In genomic region chr3:157946843-157947358, GRCm38 (mm10) we compare ENCODE assay signal across 8 mouse cellular contexts. TPM values are rescaled to one million over a fixed set of nuclear protein-coding genes. Genes with fewer than 3 reads are reported as not detected.
DNase-seq lines count a peak whose midpoint lies in the region; ATAC-seq and TF ChIP-seq lines count a peak whose summit lies in the region.

Gene Ankrd13c, plus strand, starts transcription at chr3:157947239.

- peak within 1 kb of the TSS; percentile 97 for H3K9ac ChIP-seq in heart, embryonic 11.5 days (ENCODE audit: low read depth, low read length)
- H3K9ac ChIP-seq in kidney, embryonic 16.5 days (replicated peaks; ENCODE audit: low read length), result peak within 1 kb of the TSS; percentile 97
- H3K9ac ChIP-seq in liver, adult 2 months (ENCODE audit: low read depth, low read length), result peak within 1 kb of the TSS; percentile 99

- no peaks in the 10 kb centered on the region for H3K27me3 ChIP-seq in C2C12 (ENCODE audit: control insufficient read depth, insufficient read depth, insufficient read length)
- peaks cover 14% of the 10 kb centered on the region for H3K27me3 ChIP-seq in erythroblast, embryonic 14.5 days (ENCODE audit: control insufficient read depth)
- no peaks in the 10 kb centered on the region for H3K27me3 ChIP-seq in heart, embryonic 11.5 days (ENCODE audit: control insufficient read depth, insufficient read depth, low read length)
- H3K27me3 ChIP-seq in kidney, embryonic 16.5 days (ENCODE audit: insufficient read depth, low read length), result no peaks in the 10 kb centered on the region
- no peaks in the 10 kb centered on the region for H3K27me3 ChIP-seq in liver, adult 2 months (ENCODE audit: control insufficient read depth, insufficient read depth, low read length)
- H3K27me3 ChIP-seq in myocyte (ENCODE audit: control insufficient read depth, insufficient read depth, insufficient read length), result no peaks in the 10 kb centered on the region
- no peaks in the 10 kb centered on the region for H3K27me3 ChIP-seq in splenic B cell, adult 2 months (ENCODE audit: control insufficient read depth, insufficient read depth, low read length, poor library complexity, severe bottlenecking)

- peak within 1 kb of the TSS; percentile 91 for H3ac ChIP-seq in C2C12 (ENCODE audit: control insufficient read depth, insufficient read length, low read depth)
- H3ac ChIP-seq in myocyte (ENCODE audit: control insufficient read depth, insufficient read length), result peak within 1 kb of the TSS; percentile 76

- peak; percentile 96 for ATAC-seq in heart, embryonic 11.5 days (replicated peaks; ENCODE audit: insufficient number of reproducible peaks, low FRiP score, low TSS enrichment)
- ATAC-seq in kidney, embryonic 16.5 days (ENCODE audit: low FRiP score, low TSS enrichment), result peak; percentile 99

- under 1% methylated on average over 32 of the region's 45 CpGs for WGBS in heart, embryonic 11.5 days (ENCODE audit: insufficient replicate concordance)
- WGBS in kidney, embryonic 16.5 days, result under 1% methylated on average over 40 of the region's 45 CpGs
- under 1% methylated on average over 45 of the region's 45 CpGs for WGBS in liver, adult 2 months

- peak; percentile 98 for DNase-seq in brain, embryonic 14.5 days (ENCODE audit: low read depth)
- peak; percentile 97 for DNase-seq in liver, adult 2 months (ENCODE audit: extremely low read depth, low read depth, low spot score)
- DNase-seq in splenic B cell, adult 2 months (ENCODE audit: low read depth, low spot score), result peak; percentile 95

- H3K4me2 ChIP-seq in heart, embryonic 11.5 days, result peak within 1 kb of the TSS; percentile 95
- H3K4me2 ChIP-seq in kidney, embryonic 16.5 days (replicated peaks; ENCODE audit: low read depth, low read length), result peak within 1 kb of the TSS; percentile 92
- peak within 1 kb of the TSS; percentile 95 for H3K4me2 ChIP-seq in myocyte (ENCODE audit: low read depth)

- peaks cover 33% of the 10 kb centered on the region for H3K4me1 ChIP-seq in erythroblast, embryonic 14.5 days (ENCODE audit: control insufficient read depth)
- 0 out of 2 replicates have a peak, but pooled peaks cover 3% of the 10 kb centered on the region for H3K4me1 ChIP-seq in heart, embryonic 11.5 days (ENCODE audit: control insufficient read depth, insufficient read depth, low read length)
- peaks cover 15% of the 10 kb centered on the region for H3K4me1 ChIP-seq in kidney, embryonic 16.5 days (ENCODE audit: insufficient read depth, low read length)
- peaks cover 6% of the 10 kb centered on the region for H3K4me1 ChIP-seq in liver, adult 2 months (ENCODE audit: control insufficient read depth, insufficient read depth, low read length)

- H3K9me3 ChIP-seq in erythroblast, embryonic 14.5 days (ENCODE audit: control insufficient read depth, low read length), result no peaks in the 10 kb centered on the region
- no peaks in the 10 kb centered on the region for H3K9me3 ChIP-seq in heart, embryonic 11.5 days (replicated peaks; ENCODE audit: control insufficient read depth, low read length)
- no peaks in the 10 kb centered on the region for H3K9me3 ChIP-seq in kidney, embryonic 16.5 days (ENCODE audit: low read length)

- no peak for TF ChIP-seq POLR2A in brain, embryonic 14.5 days (IDR thresholded peaks at IDR 0.05; ENCODE audit: borderline replicate concordance, extremely low read depth, insufficient read depth, insufficient read length, poor library complexity, severe bottlenecking)
- TF ChIP-seq POLR2A in liver, adult 2 months (IDR thresholded peaks at IDR 0.05; ENCODE audit: extremely low read depth, insufficient read depth, low read length), result no peak
- TF ChIP-seq POLR2A in myocyte (IDR thresholded peaks at IDR 0.05; ENCODE audit: insufficient read length, low read depth), result peak; percentile 64

- peak within 1 kb of the TSS; percentile 98 for H3K27ac ChIP-seq in heart, embryonic 11.5 days (ENCODE audit: low read depth, low read length)
- peak within 1 kb of the TSS; percentile 93 for H3K27ac ChIP-seq in kidney, embryonic 16.5 days (ENCODE audit: low read length)
- H3K27ac ChIP-seq in liver, adult 2 months (replicated peaks; ENCODE audit: insufficient read depth, low read depth, low read length), result peak within 1 kb of the TSS; percentile 100

- H3K79me3 ChIP-seq in C2C12 (ENCODE audit: low read depth), result peaks cover 44% of the 10 kb centered on the region

- H3K79me2 ChIP-seq in C2C12 (ENCODE audit: control insufficient read depth, insufficient read depth) (peaks cover 48% of the 10 kb centered on the region), myocyte (ENCODE audit: control insufficient read depth, insufficient read depth) (peaks cover 44% of the 10 kb centered on the region)
- H3K79me2 ChIP-seq in liver, adult 2 months (ENCODE audit: control insufficient read depth, insufficient read depth, low read length), result peaks cover 14% of the 10 kb centered on the region; the same call in 1 of the 2 replicates

- H3K36me3 ChIP-seq in C2C12 (ENCODE audit: control insufficient read depth, insufficient read depth), result peaks cover 7% of the 10 kb centered on the region
- H3K36me3 ChIP-seq in erythroblast, embryonic 14.5 days (ENCODE audit: control insufficient read depth), result peaks cover 13% of the 10 kb centered on the region
- H3K36me3 ChIP-seq in heart, embryonic 11.5 days (ENCODE audit: control insufficient read depth, insufficient read depth, low read length), result no peaks in the 10 kb centered on the region
- H3K36me3 ChIP-seq in kidney, embryonic 16.5 days (ENCODE audit: insufficient read depth, low read length), result no peaks in the 10 kb centered on the region
- no peaks in the 10 kb centered on the region for H3K36me3 ChIP-seq in liver, adult 2 months (ENCODE audit: control insufficient read depth, insufficient read depth, low read length)
- H3K36me3 ChIP-seq in myocyte (ENCODE audit: control insufficient read depth, insufficient read depth), result no peaks in the 10 kb centered on the region
- H3K36me3 ChIP-seq in splenic B cell, adult 2 months (ENCODE audit: control insufficient read depth, insufficient read depth, low read length, poor library complexity, severe bottlenecking), result no peaks in the 10 kb centered on the region

- TF ChIP-seq CTCF in C2C12 (IDR thresholded peaks at IDR 0.05; ENCODE audit: control insufficient read depth, insufficient read depth, insufficient read length), result no peak
- TF ChIP-seq CTCF in brain, embryonic 14.5 days (IDR thresholded peaks at IDR 0.05; ENCODE audit: borderline replicate concordance, extremely low read depth, insufficient read depth, insufficient read length), result no peak
- no peak for TF ChIP-seq CTCF in liver, adult 2 months (IDR thresholded peaks at IDR 0.05; ENCODE audit: low read depth, low read length)

- H3K4me3 ChIP-seq in C2C12 (ENCODE audit: insufficient read depth, poor library complexity, severe bottlenecking) (peak within 1 kb of the TSS; percentile 79), myocyte (peak within 1 kb of the TSS; percentile 60)
- H3K4me3 ChIP-seq in erythroblast, embryonic 14.5 days (replicated peaks), result peak within 1 kb of the TSS; percentile 95
- peak within 1 kb of the TSS; percentile 79 for H3K4me3 ChIP-seq in heart, embryonic 11.5 days (ENCODE audit: low read depth, low read length)
- peak within 1 kb of the TSS; percentile 99 for H3K4me3 ChIP-seq in kidney, embryonic 16.5 days (ENCODE audit: low read length)
- H3K4me3 ChIP-seq in liver, adult 2 months (ENCODE audit: insufficient read depth, low read depth, low read length), result peak within 1 kb of the TSS; percentile 99

TF ChIP-seq in C2C12, 6 proteins besides CTCF, POLR2A, EP300 and RAD21:
- no peak for TF ChIP-seq MAX (IDR thresholded peaks at IDR 0.05)
- TF ChIP-seq MYOG (IDR thresholded peaks at IDR 0.05; ENCODE audit: control insufficient read depth, extremely low read depth, insufficient read length), result no peak
- no peak for TF ChIP-seq MYOD1 (IDR thresholded peaks at IDR 0.05; ENCODE audit: control insufficient read depth, insufficient read length, low read depth)
- TF ChIP-seq USF1 (IDR thresholded peaks at IDR 0.05; ENCODE audit: low read depth), result no peak
- TF ChIP-seq CEBPB (IDR thresholded peaks at IDR 0.05; ENCODE audit: low read depth), result no peak
- TF ChIP-seq FOSL1 (IDR thresholded peaks at IDR 0.05; ENCODE audit: insufficient read depth, low read length, poor library complexity, severe bottlenecking), result no peak

TF ChIP-seq in myocyte, 11 proteins besides CTCF, POLR2A, EP300 and RAD21:
- TF ChIP-seq SRF (IDR thresholded peaks at IDR 0.05; ENCODE audit: control insufficient read depth, insufficient read length, low read depth) (no peak), TCF12 (IDR thresholded peaks at IDR 0.05; ENCODE audit: insufficient read depth, poor library complexity, severe bottlenecking) (no peak), CEBPB (IDR thresholded peaks at IDR 0.05; ENCODE audit: insufficient read depth, poor library complexity, severe bottlenecking) (no peak), TCF3 (IDR thresholded peaks at IDR 0.05; ENCODE audit: insufficient read length, low read depth) (no peak), REST (IDR thresholded peaks at IDR 0.05; ENCODE audit: insufficient read depth, insufficient read length) (no peak), MYOG (IDR thresholded peaks at IDR 0.05; ENCODE audit: control insufficient read depth in 1 of 3, insufficient read depth in 1 of 3, insufficient read length in 2 of 3, low read depth in 2 of 3) (peak in 1 of 3 experiments; percentile 2), E2F4 (IDR thresholded peaks at IDR 0.05; ENCODE audit: insufficient read depth) (no peak), MAX (IDR thresholded peaks at IDR 0.05; ENCODE audit: low read depth) (no peak), POLR2AphosphoS2 (IDR thresholded peaks at IDR 0.05; ENCODE audit: insufficient read length, low read depth) (peak; percentile 69), MYOD1 (IDR thresholded peaks at IDR 0.05; ENCODE audit: control insufficient read depth in 1 of 3, insufficient read length in 2 of 3, low read depth in 2 of 3) (no peak), USF1 (IDR thresholded peaks at IDR 0.05; ENCODE audit: low read depth) (no peak)
TF ChIP-seq in myocyte: peak in this region for 2.

RNA-seq across cellular contexts. Expression of gene Ankrd13c, which starts in this region (rescaled TPM):
- polyA plus RNA-seq in C2C12 (2012; fragmentation: generic; extraction: Trizol) (17.3 TPM), myocyte (2012; fragmentation: generic; extraction: Trizol) (19.9 TPM)
- 24.4 and 29.4 TPM in 2 replicates for polyA plus RNA-seq in brain, embryonic 14.5 days (2012; rRNA removed)
- polyA plus RNA-seq in erythroblast, embryonic 14.5 days (2012), result 2.8 and 3.2 TPM in 2 replicates
- 24.0 and 24.4 TPM in 2 replicates for polyA plus RNA-seq in heart, embryonic 11.5 days (2014; fragmentation: Nextera tagmentation; extraction: Ambion mirVana)
- 22.8 and 26.5 TPM in 2 replicates for polyA plus RNA-seq in kidney, embryonic 16.5 days (2015; fragmentation: Nextera tagmentation; extraction: Ambion mirVana)
- 20.4 and 21.2 TPM in 2 replicates for total RNA-seq in liver, adult 2 months (2014; rRNA removed)
- polyA plus RNA-seq in liver, adult 2 months (2012; rRNA removed), result 7.5 and 9.0 TPM in 2 replicates

Comparison
In these comparisons a context has a peak if more than half of its experiments do, and no peak if none do; other contexts are left out.
1. Peak in every context shown above with its lines: DNase-seq, ATAC-seq, H3K4me3 ChIP-seq and H3K27ac ChIP-seq.